22 mouse cellular contexts compared by ENCODE assay signal in genomic region chr15:27308639-27309038, GRCm38 (mm10).
DNase-seq lines count a peak whose midpoint lies in the region; ATAC-seq and TF ChIP-seq lines count a peak whose summit lies in the region.
"Had no signal": no experiment of that assay in that cellular context is flagged by ENCODE, and none has a peak within 500 bp of the region (broad histone marks: within the 10 kb centered on the region; RNA-seq: fewer than 3 reads in every experiment).

No protein-coding gene starts in this region.

- no peak overlapping the region for H3K4me3 ChIP-seq in midbrain, postnatal 0 days (ENCODE audit: low read depth, low read length)
- no peak overlapping the region for H3K4me3 ChIP-seq in midbrain, embryonic 14.5 days (replicated peaks; ENCODE audit: low read depth, low read length)
- H3K4me3 ChIP-seq: embryonic facial prominence, embryonic 15.5 days; hindbrain, embryonic 10.5 days; hindbrain, embryonic 13.5 days had no signal

- no peak overlapping the region for H3K4me2 ChIP-seq in midbrain, postnatal 0 days (ENCODE audit: low read depth, low read length, poor library complexity, severe bottlenecking)
- no peak overlapping the region for H3K4me2 ChIP-seq in midbrain, embryonic 14.5 days (ENCODE audit: low read length)
- H3K4me2 ChIP-seq: embryonic facial prominence, embryonic 15.5 days; heart, embryonic 11.5 days; hindbrain, embryonic 13.5 days had no signal

- WGBS in midbrain, postnatal 0 days: 68% methylated on average over 4 of the region's 4 CpGs
- 86% methylated on average over 4 of the region's 4 CpGs for WGBS in midbrain, embryonic 14.5 days

- no peaks in the 10 kb centered on the region for H3K36me3 ChIP-seq in midbrain, postnatal 0 days (ENCODE audit: insufficient read depth, low read length)
- no peaks in the 10 kb centered on the region for H3K36me3 ChIP-seq in midbrain, embryonic 14.5 days (ENCODE audit: control insufficient read depth, insufficient read depth, low read length)
- H3K36me3 ChIP-seq: embryonic facial prominence, embryonic 15.5 days; hindbrain, embryonic 10.5 days; hindbrain, embryonic 13.5 days had no signal

- intact Hi-C loops in heart, postnatal 14 days (cut with DNase I): no loop called here

- H3K9ac ChIP-seq in midbrain, postnatal 0 days (replicated peaks; ENCODE audit: low read length, poor library complexity, severe bottlenecking): no peak overlapping the region
- H3K9ac ChIP-seq in midbrain, embryonic 14.5 days (replicated peaks; ENCODE audit: low read length): no peak overlapping the region
- H3K9ac ChIP-seq: embryonic facial prominence, embryonic 15.5 days; forebrain, postnatal 0 days; hindbrain, embryonic 13.5 days had no signal

- no peak for ATAC-seq in midbrain, postnatal 0 days (ENCODE audit: low FRiP score)
- no peak for ATAC-seq in midbrain, embryonic 14.5 days (ENCODE audit: low FRiP score, low TSS enrichment)
- ATAC-seq: CD4-positive, CD25-positive, alpha-beta regulatory T cell, adult 4 months; forebrain, embryonic 14.5 days; forebrain, postnatal 0 days; intestine, postnatal 0 days had no signal

- TF ChIP-seq CTCF in midbrain, postnatal 0 days (IDR thresholded peaks at IDR 0.05): no peak

- no peaks in the 10 kb centered on the region for H3K4me1 ChIP-seq in midbrain, postnatal 0 days (ENCODE audit: insufficient read depth, low read length)
- no peaks in the 10 kb centered on the region for H3K4me1 ChIP-seq in midbrain, embryonic 14.5 days (ENCODE audit: control insufficient read depth, insufficient read depth, low read length)
- H3K4me1 ChIP-seq: embryonic facial prominence, embryonic 15.5 days; hindbrain, embryonic 10.5 days; hindbrain, embryonic 13.5 days had no signal

- H3K27ac ChIP-seq in midbrain, postnatal 0 days (ENCODE audit: low read depth, low read length): no peak overlapping the region
- H3K27ac ChIP-seq in midbrain, embryonic 14.5 days (replicated peaks; ENCODE audit: low read depth, low read length): no peak overlapping the region
- H3K27ac ChIP-seq: embryonic facial prominence, embryonic 15.5 days; hindbrain, embryonic 10.5 days; hindbrain, embryonic 13.5 days had no signal

- H3K9me3 ChIP-seq in midbrain, postnatal 0 days (ENCODE audit: low read length): no peaks in the 10 kb centered on the region
- no peaks in the 10 kb centered on the region for H3K9me3 ChIP-seq in midbrain, embryonic 14.5 days (ENCODE audit: control insufficient read depth, low read length)
- H3K9me3 ChIP-seq: embryonic facial prominence, embryonic 15.5 days; hindbrain, embryonic 10.5 days; hindbrain, embryonic 13.5 days had no signal

- no peaks in the 10 kb centered on the region for H3K27me3 ChIP-seq in midbrain, postnatal 0 days (ENCODE audit: insufficient read depth, low read length)
- H3K27me3 ChIP-seq in midbrain, embryonic 14.5 days (ENCODE audit: control insufficient read depth, insufficient read depth, low read length): no peaks in the 10 kb centered on the region
- H3K27me3 ChIP-seq: embryonic facial prominence, embryonic 15.5 days; hindbrain, embryonic 13.5 days had no signal

- DNase-seq in heart, adult 11 months: peak; percentile 17
- DNase-seq in heart, postnatal 14 days: no peak
- peak; percentile 23 for DNase-seq in midbrain, postnatal 0 days (ENCODE audit: low spot score)
- DNase-seq in midbrain, embryonic 14.5 days: no peak
- DNase-seq in telencephalon, adult 2 months (ENCODE audit: low read depth, low spot score): peak; percentile 28
- no peak for DNase-seq in adrenal gland, postnatal 14 days
- DNase-seq: adrenal gland, adult 2 months; adrenal gland, postnatal 25 days; cerebellum, adult 18-20 months; cerebellum, adult 9-11 months; cerebellum, postnatal 25 days; forebrain, postnatal 0 days; gastrocnemius, postnatal 10 days; gastrocnemius, postnatal 36 days; heart, postnatal 36 days had no signal

Comparison
In these comparisons a context has a peak if more than half of its experiments do, and no peak if none do; other contexts are left out.
1. DNase-seq: peak in heart, adult 11 months (single experiment), midbrain, postnatal 0 days (single experiment) and telencephalon, adult 2 months (single experiment); none in heart, postnatal 14 days (0 of 2), midbrain, embryonic 14.5 days (single experiment) and adrenal gland, postnatal 14 days (single experiment).